Mouse (Mus musculus): ENCODE results near the gene Olfr285. TPM values are rescaled to one million over a fixed set of nuclear protein-coding genes. Genes with fewer than 3 reads are reported as not detected.

Gene Olfr285
- not detected for polyA plus RNA-seq (2015; fragmentation: Illumina TruSeq; extraction: RNeasy Lipid Tissue Mini Kit (QIAGEN cat#74804); ENCODE audit: low read depth, low replicate concordance)

DNA sequence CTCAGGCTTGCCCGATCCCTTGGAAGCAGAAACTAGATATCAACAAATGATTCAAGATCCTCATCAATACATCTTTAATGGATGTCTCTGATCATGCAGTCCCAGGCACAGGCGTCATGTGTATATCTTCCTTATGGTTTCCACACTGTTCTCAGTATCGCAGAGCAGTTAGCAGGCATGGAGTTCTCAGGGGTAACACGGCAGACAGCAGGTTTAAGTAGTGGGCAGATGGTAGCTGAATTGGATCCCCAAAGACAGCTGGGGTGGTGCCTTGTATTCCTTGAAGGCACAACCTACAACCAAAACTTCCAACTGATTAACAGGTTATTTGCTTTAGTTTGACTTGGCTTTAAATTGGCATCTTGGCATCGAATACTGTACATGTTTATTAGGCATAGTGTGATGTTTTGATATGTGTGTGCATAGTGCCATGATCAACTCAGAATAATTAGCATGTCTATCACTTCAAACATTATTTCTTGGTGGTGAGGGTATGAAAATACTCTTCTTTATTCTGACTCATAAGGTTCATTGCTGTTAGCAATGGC, at the start of gene Olfr285:
Olfr285 (minus strand) TSS at position 177 of the 548 bp plus-strand sequence.

GRCm38 (mm10) chr15:98340887-98341286, 23.7 kb upstream of the Olfr285 start, which contains the start of gene Olfr284:
Olfr284 (minus strand) TSS chr15:98340987.

GRCm38 (mm10) chr15:98295628-98296551, 21.3 kb downstream of the Olfr285 start, which contains the start of gene Zfp641:
Zfp641 (minus strand) TSS chr15:98296161.

Other genes with a start within 250 kb of the Olfr285 start
- gene Pfkm, start 224.8 kb downstream of the Olfr285 start, polyA plus RNA-seq (2015; fragmentation: Illumina TruSeq; extraction: RNeasy Lipid Tissue Mini Kit (QIAGEN cat#74804); ENCODE audit: low read depth, low replicate concordance), result 317 TPM
- 8.4 TPM for gene Senp1, start 223.6 kb downstream of the Olfr285 start, polyA plus RNA-seq (2015; fragmentation: Illumina TruSeq; extraction: RNeasy Lipid Tissue Mini Kit (QIAGEN cat#74804); ENCODE audit: low read depth, low replicate concordance)
- gene Asb8, start 151.7 kb downstream of the Olfr285 start, polyA plus RNA-seq (2015; fragmentation: Illumina TruSeq; extraction: RNeasy Lipid Tissue Mini Kit (QIAGEN cat#74804); ENCODE audit: low read depth, low replicate concordance), result 54.3 TPM
- 23.8 TPM for gene Ccdc184, start 150.2 kb downstream of the Olfr285 start, polyA plus RNA-seq (2015; fragmentation: Illumina TruSeq; extraction: RNeasy Lipid Tissue Mini Kit (QIAGEN cat#74804); ENCODE audit: low read depth, low replicate concordance)
- gene Olfr288, start 121.8 kb downstream of the Olfr285 start, polyA plus RNA-seq (2015; fragmentation: Illumina TruSeq; extraction: RNeasy Lipid Tissue Mini Kit (QIAGEN cat#74804); ENCODE audit: low read depth, low replicate concordance), result not detected
- not detected for gene Gm44579, start 96.4 kb downstream of the Olfr285 start, polyA plus RNA-seq (2015; fragmentation: Illumina TruSeq; extraction: RNeasy Lipid Tissue Mini Kit (QIAGEN cat#74804); ENCODE audit: low read depth, low replicate concordance)
- gene Olfr287, start 96.3 kb downstream of the Olfr285 start, polyA plus RNA-seq (2015; fragmentation: Illumina TruSeq; extraction: RNeasy Lipid Tissue Mini Kit (QIAGEN cat#74804); ENCODE audit: low read depth, low replicate concordance), result 13.2 TPM
- not detected for gene Olfr286, start 82.9 kb downstream of the Olfr285 start, polyA plus RNA-seq (2015; fragmentation: Illumina TruSeq; extraction: RNeasy Lipid Tissue Mini Kit (QIAGEN cat#74804); ENCODE audit: low read depth, low replicate concordance)
- gene H1fnt, start 60.1 kb downstream of the Olfr285 start, polyA plus RNA-seq (2015; fragmentation: Illumina TruSeq; extraction: RNeasy Lipid Tissue Mini Kit (QIAGEN cat#74804); ENCODE audit: low read depth, low replicate concordance), result not detected
- 7.7 TPM for gene Zfp641, start 21.2 kb downstream of the Olfr285 start, polyA plus RNA-seq (2015; fragmentation: Illumina TruSeq; extraction: RNeasy Lipid Tissue Mini Kit (QIAGEN cat#74804); ENCODE audit: low read depth, low replicate concordance)
- gene Olfr284, start 23.6 kb upstream of the Olfr285 start, polyA plus RNA-seq (2015; fragmentation: Illumina TruSeq; extraction: RNeasy Lipid Tissue Mini Kit (QIAGEN cat#74804); ENCODE audit: low read depth, low replicate concordance), result not detected
- gene Olfr283, start 63.6 kb upstream of the Olfr285 start, polyA plus RNA-seq (2015; fragmentation: Illumina TruSeq; extraction: RNeasy Lipid Tissue Mini Kit (QIAGEN cat#74804); ENCODE audit: low read depth, low replicate concordance), result not detected
- gene Olfr282, start 113.9 kb upstream of the Olfr285 start, polyA plus RNA-seq (2015; fragmentation: Illumina TruSeq; extraction: RNeasy Lipid Tissue Mini Kit (QIAGEN cat#74804); ENCODE audit: low read depth, low replicate concordance), result not detected
- gene Olfr281, start 135.2 kb upstream of the Olfr285 start, polyA plus RNA-seq (2015; fragmentation: Illumina TruSeq; extraction: RNeasy Lipid Tissue Mini Kit (QIAGEN cat#74804); ENCODE audit: low read depth, low replicate concordance), result not detected
- gene OR5BS1P, start 152.5 kb upstream of the Olfr285 start, polyA plus RNA-seq (2015; fragmentation: Illumina TruSeq; extraction: RNeasy Lipid Tissue Mini Kit (QIAGEN cat#74804); ENCODE audit: low read depth, low replicate concordance), result not detected
- gene Lalba, start 165.4 kb upstream of the Olfr285 start, polyA plus RNA-seq (2015; fragmentation: Illumina TruSeq; extraction: RNeasy Lipid Tissue Mini Kit (QIAGEN cat#74804); ENCODE audit: low read depth, low replicate concordance), result not detected
- gene Olfr279, start 175.0 kb upstream of the Olfr285 start, polyA plus RNA-seq (2015; fragmentation: Illumina TruSeq; extraction: RNeasy Lipid Tissue Mini Kit (QIAGEN cat#74804); ENCODE audit: low read depth, low replicate concordance), result not detected
- 57.3 TPM for gene Kansl2, start 216.9 kb upstream of the Olfr285 start, polyA plus RNA-seq (2015; fragmentation: Illumina TruSeq; extraction: RNeasy Lipid Tissue Mini Kit (QIAGEN cat#74804); ENCODE audit: low read depth, low replicate concordance)